Mouse (Mus musculus) cerebellum, adult 2 months (tissue): ENCODE data around the gene Copz2.

Experiments used
- CTCF ChIP-seq: fragments of 200-500 bp; IDR thresholded peaks from 2 replicates; pipeline ENCODE4 v1.5.1; 2011; ENCODE audit warnings: low read depth, mild to moderate bottlenecking, control low read depth, low read length, moderate library complexity, borderline replicate concordance; ENCODE audit not compliant: insufficient read depth
- POLR2A ChIP-seq: fragments of 200-500 bp; IDR thresholded peaks from 2 replicates; pipeline ENCODE4 v1.6.1; 2011; ENCODE audit warnings: low read length, control low read depth, borderline replicate concordance; ENCODE audit not compliant: insufficient read depth

DNA sequence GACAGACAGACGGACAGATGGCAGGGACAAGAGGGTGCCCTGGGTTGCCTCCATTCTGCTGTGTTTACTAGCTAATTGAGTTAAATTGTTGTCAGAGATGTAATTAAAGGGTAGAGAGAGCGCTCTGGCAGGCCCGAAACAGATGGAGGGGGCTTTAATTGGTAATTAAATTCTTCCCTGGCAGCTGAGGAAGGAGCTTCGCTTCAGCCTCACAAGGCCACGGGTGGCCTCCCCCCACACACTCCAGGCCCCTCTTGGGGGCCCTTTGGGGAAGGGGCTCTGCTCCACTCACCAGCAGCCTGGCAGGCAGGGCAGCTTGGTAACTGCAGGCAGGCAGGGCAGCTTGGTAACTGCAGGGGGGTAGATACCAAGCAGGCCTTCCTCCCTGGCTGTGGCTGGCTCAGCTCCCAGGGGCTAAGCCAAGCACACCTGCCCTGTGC lies 36.3 kb downstream of the Copz2 start:
- TF ChIP-seq POLR2A (no peak), CTCF (no peak)
